Mouse (Mus musculus) kidney, adult 2 months (tissue): ENCODE results near the gene Fev. TPM values are rescaled to one million over a fixed set of nuclear protein-coding genes. Genes with fewer than 3 reads are reported as not detected.

ENCODE experiments used
- DNase-seq: peaks from one replicate; pipeline ENCODE4 v3.0.0; 2021
- H3K27ac ChIP-seq: fragments of 200-500 bp; 2 replicates; pipeline ENCODE4 v1.5.1; 2012; ENCODE audit warnings: low read depth, low read length, control low read depth, inconsistent platforms; ENCODE audit not compliant: insufficient read depth
- H3K27me3 ChIP-seq: fragments of 200-500 bp; replicated peaks from 2 replicates; pipeline ENCODE4 v1.6.1; 2012; ENCODE audit warnings: mild to moderate bottlenecking, moderate library complexity, low read length, inconsistent platforms; ENCODE audit not compliant: control insufficient read depth, insufficient read depth
- H3K36me3 ChIP-seq: fragments of 200-500 bp; 2 replicates; pipeline ENCODE4 v1.6.1; 2012; ENCODE audit warnings: mild to moderate bottlenecking, moderate library complexity, low read length, inconsistent platforms; ENCODE audit not compliant: control insufficient read depth, insufficient read depth
- H3K4me1 ChIP-seq: fragments of 200-500 bp; 2 replicates; pipeline ENCODE4 v1.6.1; 2011; ENCODE audit warnings: low read length; ENCODE audit not compliant: control insufficient read depth, insufficient read depth
- H3K4me3 ChIP-seq: fragments of 200-500 bp; 2 replicates; pipeline ENCODE4 v1.5.1; 2011; ENCODE audit warnings: mild to moderate bottlenecking, low read depth, low read length, control low read depth; ENCODE audit not compliant: insufficient read depth
- CTCF ChIP-seq: fragments of 200-500 bp; conservative IDR thresholded peaks from 2 replicates; pipeline ENCODE4 v1.5.1; 2011; ENCODE audit warnings: low read depth, mild to moderate bottlenecking, control low read depth, low read length, moderate library complexity, mixed read lengths; ENCODE audit not compliant: insufficient read depth, insufficient read length
- POLR2A ChIP-seq: fragments of 200-500 bp; IDR thresholded peaks from one replicate; pipeline ENCODE4 v1.6.1; 2011; ENCODE audit warnings: low read depth, low read length, control low read depth
- WGBS: fragments of 180-500 bp; shearing (Covaris S2); methylation state at CpG from one replicate; pipeline ENCODE4 v1.1.7; 2018; 5-methylcytosine and 5-hydroxymethylcytosine counted together
- polyA plus RNA-seq: library from polyadenylated mRNA; depleted of rRNA; stranded (reverse); fragments of >200 nt; gene quantifications from 2 replicates; pipeline ENCODE4 v1.2.3, GENCODE M21; 2012; rRNA removed

Fev gene
- polyA plus RNA-seq, 1 experiment = not detected

- peaks cover 14% of the 10 kb centered on the region for H3K27me3 ChIP-seq
- H3K36me3 ChIP-seq = no peaks in the 10 kb centered on the region
- 26% methylated on average over 6 of the region's 6 CpGs for WGBS
- H3K4me1 ChIP-seq = peaks cover 4% of the 10 kb centered on the region; the same call in 1 of the 2 replicates
- H3K27ac ChIP-seq = no peak overlapping the region
- TF ChIP-seq CTCF = no peak
- TF ChIP-seq POLR2A = no peak
- H3K4me3 ChIP-seq = no peak overlapping the region
- DNase-seq = no peak
These were observed 34.0 kb downstream of the Fev start for GRCm38 (mm10) chr1:74851001-74851775.

- H3K27me3 ChIP-seq = peaks cover 6% of the 10 kb centered on the region
- DNase-seq = no peak
- no peaks in the 10 kb centered on the region for H3K4me1 ChIP-seq
- no peak overlapping the region for H3K4me3 ChIP-seq
- no peak for TF ChIP-seq POLR2A
- no peaks in the 10 kb centered on the region for H3K36me3 ChIP-seq
- WGBS = 27% methylated on average over 6 of the region's 6 CpGs
- H3K27ac ChIP-seq = no peak overlapping the region
These were observed 35.0 kb downstream of the Fev start for GRCm38 (mm10) chr1:74850251-74850650.

- H3K4me3 ChIP-seq = no peak overlapping the region
- TF ChIP-seq CTCF (no peak), POLR2A (no peak)
- no peaks in the 10 kb centered on the region for H3K4me1 ChIP-seq
- H3K27me3 ChIP-seq = peaks cover 3% of the 10 kb centered on the region; the same call in 1 of the 2 replicates
- no peaks in the 10 kb centered on the region for H3K36me3 ChIP-seq
- no peak overlapping the region for H3K27ac ChIP-seq
- WGBS = 39% methylated on average over 5 of the region's 5 CpGs
- DNase-seq = no peak
These were observed 36.3 kb downstream of the Fev start for GRCm38 (mm10) chr1:74848946-74849345.

- H3K27me3 ChIP-seq = no peaks in the 10 kb centered on the region; the same call in 1 of the 2 replicates
- no peak overlapping the region for H3K4me3 ChIP-seq
- no peaks in the 10 kb centered on the region for H3K4me1 ChIP-seq
- H3K27ac ChIP-seq = no peak overlapping the region
- no peak for DNase-seq
- H3K36me3 ChIP-seq = no peaks in the 10 kb centered on the region
- no peak for TF ChIP-seq POLR2A
- no peak for TF ChIP-seq CTCF
- WGBS = 21% methylated on average over 9 of the region's 9 CpGs
These were observed 38.9 kb downstream of the Fev start for GRCm38 (mm10) chr1:74846341-74846740.

- TF ChIP-seq POLR2A = no peak
- Histone ChIP-seq H3K4me3 (no peak overlapping the region), H3K27me3 (no peaks in the 10 kb centered on the region; the same call in 1 of the 2 replicates), H3K27ac (no peak overlapping the region), H3K36me3 (no peaks in the 10 kb centered on the region), H3K4me1 (no peaks in the 10 kb centered on the region)
- WGBS = 77% methylated on average over 5 of the region's 5 CpGs
- no peak for DNase-seq
These were observed 42.1 kb downstream of the Fev start for GRCm38 (mm10) chr1:74843090-74843489.

GRCm38 (mm10) chr1:74833255-74833654 is 52.0 kb downstream of the Fev start:
- H3K4me3 ChIP-seq = no peak overlapping the region
- DNase-seq = no peak
- H3K27me3 ChIP-seq = no peaks in the 10 kb centered on the region; the same call in 1 of the 2 replicates
- H3K27ac ChIP-seq = no peak overlapping the region
- H3K36me3 ChIP-seq = no peaks in the 10 kb centered on the region
- WGBS = 83% methylated on average over 3 of the region's 3 CpGs
- no peaks in the 10 kb centered on the region for H3K4me1 ChIP-seq
- no peak for TF ChIP-seq POLR2A

Other genes with a start within 250 kb of the Fev start
- gene Ttll4, start 223.7 kb downstream of the Fev start, polyA plus RNA-seq = 11.2 and 15.2 TPM in 2 replicates
- 31.7 and 34.6 TPM in 2 replicates for gene Cyp27a1, start 171.8 kb downstream of the Fev start, polyA plus RNA-seq
- gene Prkag3, start 136.2 kb downstream of the Fev start, polyA plus RNA-seq = 2.9 TPM in 2 replicates
- 0.27 and 0.48 TPM in 2 replicates for gene Wnt6, start 113.5 kb downstream of the Fev start, polyA plus RNA-seq
- gene Wnt10a, start 93.9 kb downstream of the Fev start, polyA plus RNA-seq = 1.2 TPM in 2 replicates
- gene Cdk5r2, start 30.5 kb downstream of the Fev start, polyA plus RNA-seq = 0.14 and 0.31 TPM in 2 replicates
- gene Cryba2, start 7.7 kb upstream of the Fev start, polyA plus RNA-seq = not detected in 2 replicates
- gene Cfap65, start 50.2 kb upstream of the Fev start, polyA plus RNA-seq = 1.6 and 2.4 TPM in 2 replicates
- 30.3 and 43.5 TPM in 2 replicates for gene Ihh, start 66.3 kb upstream of the Fev start, polyA plus RNA-seq
- gene Nhej1, start 239.8 kb upstream of the Fev start, polyA plus RNA-seq = 2.9 and 4.2 TPM in 2 replicates
- gene Slc23a3, start 248.5 kb upstream of the Fev start, polyA plus RNA-seq = 12.8 and 25.2 TPM in 2 replicates